Mouse (Mus musculus) heart, postnatal 0 days (tissue): ENCODE measurements around the gene Rep15. TPM values are rescaled to one million over a fixed set of nuclear protein-coding genes. Genes with fewer than 3 reads are reported as not detected.

Experiments
- ATAC-seq: fragments of 200-750 bp; cut with Nextera tagmentation; 2 replicates; pipeline ENCODE4 v1.8.0; 2017; ENCODE audit warnings: low read depth, moderate number of reproducible peaks, moderate library complexity; ENCODE audit not compliant: insufficient read depth
- DNase-seq: peaks from one replicate; pipeline ENCODE4 v3.0.0-alpha.2; 2016; ENCODE audit warnings: low spot score
- H3K27ac ChIP-seq: fragments of 300-500 bp; sonication (generic); 2 replicates; pipeline ENCODE4 v1.5.1; 2014; ENCODE audit warnings: low read depth, mild to moderate bottlenecking
- H3K27me3 ChIP-seq: fragments of 300-500 bp; sonication (generic); 2 replicates; pipeline ENCODE4 v1.6.1; 2014; ENCODE audit warnings: low read length, mixed read lengths; ENCODE audit not compliant: control insufficient read depth, insufficient read depth
- H3K36me3 ChIP-seq: fragments of 300-500 bp; sonication (generic); replicated peaks from 2 replicates; pipeline ENCODE4 v1.6.1; 2014; ENCODE audit warnings: low read length, mixed read lengths; ENCODE audit not compliant: control insufficient read depth, insufficient read depth
- H3K4me1 ChIP-seq: fragments of 300-500 bp; sonication (generic); 2 replicates; pipeline ENCODE4 v1.6.1; 2014; ENCODE audit warnings: antibody characterized with exemption; ENCODE audit not compliant: control insufficient read depth, insufficient read depth
- H3K4me2 ChIP-seq: fragments of 300-500 bp; sonication (generic); 2 replicates; pipeline ENCODE4 v1.6.1; 2014; ENCODE audit warnings: low read depth, mild to moderate bottlenecking, low read length, moderate library complexity
- H3K4me3 ChIP-seq: fragments of 300-500 bp; sonication (generic); 2 replicates; pipeline ENCODE4 v1.5.1; 2014; ENCODE audit warnings: low read depth, low read length
- H3K9ac ChIP-seq: fragments of 300-500 bp; sonication (generic); replicated peaks from 2 replicates; pipeline ENCODE4 v1.6.1; 2014; ENCODE audit warnings: low read depth, low read length, mixed read lengths
- H3K9me3 ChIP-seq: fragments of 300-500 bp; sonication (generic); replicated peaks from 2 replicates; pipeline ENCODE4 v1.6.1; 2016; ENCODE audit warnings: low read length; ENCODE audit not compliant: control insufficient read depth
- CTCF ChIP-seq: IDR thresholded peaks from 2 replicates; pipeline ENCODE4 v1.5.1; 2016; ENCODE audit warnings: antibody characterized with exemption, control low read depth, low read depth
- EP300 ChIP-seq: IDR thresholded peaks from 2 replicates; pipeline ENCODE4 v1.6.1; 2016; ENCODE audit warnings: antibody characterized with exemption, low read depth
- WGBS: fragments of 180-500 bp; shearing (Covaris S2); extraction: QIAGEN DNeasy Blood & Tissue Kit; methylation state at CpG from one replicate; pipeline ENCODE4 v1.1.7; 2014; 5-methylcytosine and 5-hydroxymethylcytosine counted together
- polyA plus RNA-seq: library from polyadenylated mRNA; unstranded; fragments of >200 nt; fragmentation: Nextera tagmentation; extraction: Ambion mirVana; gene quantifications from 2 replicates; pipeline ENCODE4 v1.2.1, GENCODE M21; 2015
- total RNA-seq: library from RNA; depleted of rRNA; stranded (reverse); fragments of >200 nt; gene quantifications from 2 replicates; pipeline ENCODE4 v1.2.3, GENCODE M21; 2014; ENCODE audit warnings: low replicate concordance; rRNA removed

Rep15 gene
- total RNA-seq (0.97 TPM in 1 of 2 replicates, not detected in the other), polyA plus RNA-seq (0.21 and 0.48 TPM in 2 replicates)

GRCm38 (mm10) chr6:147032303-147032925, at the start of gene Rep15:
Gene Rep15 (plus strand): TSS chr6:147032584.
- ATAC-seq (no peak), DNase-seq (no peak)
- Histone ChIP-seq H3K9me3 (no peaks in the 10 kb centered on the region), H3K4me1 (peaks cover 8% of the 10 kb centered on the region; the same call in 1 of the 2 replicates), H3K4me2 (no peak within 1 kb of the TSS), H3K36me3 (peaks cover 46% of the 10 kb centered on the region), H3K27ac (no peak within 1 kb of the TSS), H3K4me3 (no peak within 1 kb of the TSS), H3K27me3 (no peaks in the 10 kb centered on the region), H3K9ac (no peak within 1 kb of the TSS)
- 63% methylated on average over 13 of the region's 13 CpGs for WGBS
- no peak for TF ChIP-seq CTCF
- no peak for TF ChIP-seq EP300

GRCm38 (mm10) chr6:146984569-146984968, 47.8 kb upstream of the Rep15 start:
- no peak overlapping the region for H3K4me3 ChIP-seq
- H3K9ac ChIP-seq = no peak overlapping the region
- H3K36me3 ChIP-seq = peaks cover 14% of the 10 kb centered on the region
- no peak overlapping the region for H3K27ac ChIP-seq
- WGBS = 47% methylated on average over 3 of the region's 3 CpGs
- peaks cover 16% of the 10 kb centered on the region for H3K4me1 ChIP-seq
- H3K9me3 ChIP-seq = no peaks in the 10 kb centered on the region
- DNase-seq = no peak
- no peaks in the 10 kb centered on the region for H3K27me3 ChIP-seq
- no peak for TF ChIP-seq CTCF
- no peak for TF ChIP-seq EP300
- ATAC-seq = peak; percentile 43
- H3K4me2 ChIP-seq = no peak overlapping the region

DNA sequence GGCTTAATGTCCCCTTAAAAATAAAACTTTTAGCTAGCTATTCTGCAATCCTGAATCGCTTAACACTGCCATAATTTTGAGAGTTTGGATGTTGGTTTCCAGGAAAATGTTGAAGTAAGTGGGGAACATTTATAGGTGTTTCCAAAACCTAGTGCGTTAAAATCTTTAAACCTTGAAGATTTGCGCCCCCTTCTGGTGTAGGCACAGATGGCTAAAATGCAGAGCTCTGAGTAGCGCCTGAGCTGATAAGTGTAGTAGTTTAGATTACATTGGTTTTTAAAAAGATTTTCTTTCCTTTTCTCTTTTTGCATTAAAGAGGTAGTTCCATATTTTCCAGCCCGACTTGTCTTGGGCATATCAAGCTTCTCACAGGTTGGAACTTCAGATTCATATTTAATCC, 38.1 kb upstream of the Rep15 start:
- TF ChIP-seq CTCF (peak; percentile 73), EP300 (no peak)
- ATAC-seq = no peak; the same call in 1 of the 2 replicates

GRCm38 (mm10) chr6:146995391-146995790, 37.0 kb upstream of the Rep15 start:
- Histone ChIP-seq H3K27me3 (no peaks in the 10 kb centered on the region), H3K4me2 (no peak overlapping the region), H3K4me3 (no peak overlapping the region), H3K36me3 (peaks cover 35% of the 10 kb centered on the region), H3K27ac (no peak overlapping the region), H3K9ac (no peak overlapping the region), H3K4me1 (peaks cover 7% of the 10 kb centered on the region; the same call in 1 of the 2 replicates), H3K9me3 (no peaks in the 10 kb centered on the region)
- WGBS = 83% methylated on average over 2 of the region's 2 CpGs
- TF ChIP-seq CTCF (no peak), EP300 (no peak)
- DNase-seq = no peak
- ATAC-seq = no peak

More for the DNA sequence above, 38.1 kb upstream of the Rep15 start:
- DNase-seq = peak; percentile 52
- Histone ChIP-seq H3K9me3 (no peaks in the 10 kb centered on the region), H3K27me3 (no peaks in the 10 kb centered on the region), H3K27ac (no peak overlapping the region), H3K36me3 (peaks cover 24% of the 10 kb centered on the region), H3K4me3 (no peak overlapping the region), H3K4me1 (peaks cover 7% of the 10 kb centered on the region; the same call in 1 of the 2 replicates), H3K9ac (no peak overlapping the region), H3K4me2 (no peak overlapping the region)
- WGBS = 29% methylated on average over 5 of the region's 5 CpGs

DNA sequence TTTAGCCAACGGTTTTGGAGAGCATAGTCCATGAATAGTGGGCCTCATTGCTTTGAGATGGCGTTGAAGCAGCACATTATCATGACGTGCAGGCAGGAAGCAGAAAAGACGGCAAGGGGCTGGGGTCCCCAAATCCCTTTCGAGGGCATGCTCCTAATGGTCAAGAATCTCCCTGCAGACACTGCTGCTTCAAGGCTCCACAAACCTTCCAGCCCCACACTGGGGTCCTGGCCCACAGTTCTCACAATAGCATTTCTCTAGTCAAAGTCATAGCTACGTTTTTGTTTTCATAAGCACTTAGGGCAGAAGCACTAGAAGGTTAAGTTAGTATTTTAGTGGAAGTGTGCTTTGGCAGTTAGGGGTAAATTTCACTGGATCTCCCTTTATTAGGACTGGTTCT, 36.5 kb upstream of the Rep15 start:
- peaks cover 35% of the 10 kb centered on the region for H3K36me3 ChIP-seq
- no peak overlapping the region for H3K9ac ChIP-seq
- peaks cover 7% of the 10 kb centered on the region; the same call in 1 of the 2 replicates for H3K4me1 ChIP-seq
- no peaks in the 10 kb centered on the region for H3K9me3 ChIP-seq
- no peaks in the 10 kb centered on the region for H3K27me3 ChIP-seq
- DNase-seq (no peak), ATAC-seq (no peak)
- WGBS = 88% methylated on average over 6 of the region's 6 CpGs
- H3K27ac ChIP-seq = no peak overlapping the region
- H3K4me3 ChIP-seq = no peak overlapping the region
- TF ChIP-seq EP300 (no peak), CTCF (no peak)
- no peak overlapping the region for H3K4me2 ChIP-seq

GRCm38 (mm10) chr6:146997006-146997405, 35.4 kb upstream of the Rep15 start:
- ATAC-seq (no peak), DNase-seq (no peak)
- Histone ChIP-seq H3K9ac (no peak overlapping the region), H3K36me3 (peaks cover 46% of the 10 kb centered on the region), H3K9me3 (no peaks in the 10 kb centered on the region), H3K4me1 (peaks cover 7% of the 10 kb centered on the region; the same call in 1 of the 2 replicates), H3K27ac (no peak overlapping the region), H3K4me3 (no peak overlapping the region), H3K27me3 (no peaks in the 10 kb centered on the region), H3K4me2 (no peak overlapping the region)
- WGBS = 52% methylated on average over 6 of the region's 6 CpGs
- no peak for TF ChIP-seq CTCF
- no peak for TF ChIP-seq EP300
